Mouse (Mus musculus) adrenal gland, adult 8-10 months (tissue): ENCODE results near the gene Pbx3. TPM values are rescaled to one million over a fixed set of nuclear protein-coding genes. Genes with fewer than 3 reads are reported as not detected.
A peak's percentile ranks its signal among the peaks of the same experiment; 100 is the strongest.

Experiments used
- DNase-seq: peaks from one replicate; pipeline ENCODE4 v3.0.0; 2022
- total RNA-seq, 4 experiments: library from RNA; stranded (reverse); gene quantifications; 2 replicates each; pipeline ENCODE4 v1.2.4; 2022

The Pbx3 gene
- total RNA-seq = 100 to 1,000 TPM in 2 of 4 experiments, 10 to 100 TPM in 2; 94.7 to 160 (median 117) TPM

DNA sequence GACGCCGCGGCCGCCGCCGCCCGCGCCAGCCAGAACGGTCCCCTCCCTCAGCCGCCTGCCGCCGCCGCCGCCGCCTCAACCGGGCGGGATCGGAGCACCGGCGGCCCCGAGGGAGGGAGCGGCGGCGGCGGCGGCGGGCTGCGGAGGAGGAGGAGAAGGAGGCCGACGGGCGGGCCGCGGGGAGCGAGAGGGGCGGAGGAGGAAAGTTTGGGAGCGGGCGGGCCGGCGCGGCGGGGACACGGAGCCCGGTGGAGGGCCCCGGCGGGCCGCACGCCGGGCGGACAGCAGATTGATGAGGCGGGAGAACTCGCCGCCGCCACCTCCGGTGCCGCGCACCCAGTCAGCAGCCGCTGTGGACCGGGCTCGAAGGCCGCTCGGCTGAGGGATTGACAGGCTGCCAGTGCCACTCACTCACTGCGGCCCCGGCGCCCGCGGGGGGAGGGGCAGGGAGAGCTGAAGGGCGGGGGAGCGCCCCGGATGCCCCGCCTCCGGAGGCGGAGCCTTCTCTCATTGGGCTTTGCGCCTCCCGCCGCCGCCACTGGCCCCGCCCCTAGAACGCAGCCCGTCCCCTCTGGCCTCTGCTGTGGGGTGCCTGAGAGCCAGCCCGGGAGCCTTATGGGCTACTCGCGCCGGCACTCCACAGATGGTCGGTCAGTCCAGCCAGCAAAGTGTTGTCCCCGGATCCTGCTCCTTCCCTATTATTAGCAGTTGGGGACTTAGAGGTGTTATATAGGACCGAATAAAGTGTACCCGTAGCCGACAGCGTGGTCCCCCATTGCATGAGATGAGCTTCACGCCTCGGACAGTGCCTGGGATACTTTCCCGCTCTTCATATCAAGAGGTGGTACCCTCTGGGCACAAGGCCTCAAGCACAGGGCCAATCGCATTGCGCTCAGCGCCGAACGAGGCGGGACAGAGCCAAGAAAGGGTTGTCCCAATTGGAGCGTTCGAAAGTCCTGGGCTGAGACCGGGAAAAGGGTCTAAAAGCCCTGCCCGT lies at the start of gene Pbx3:
TSS of gene Pbx3 (minus strand) at position 838 of the 997 bp plus-strand sequence.
- DNase-seq = peak; percentile 96

DNA sequence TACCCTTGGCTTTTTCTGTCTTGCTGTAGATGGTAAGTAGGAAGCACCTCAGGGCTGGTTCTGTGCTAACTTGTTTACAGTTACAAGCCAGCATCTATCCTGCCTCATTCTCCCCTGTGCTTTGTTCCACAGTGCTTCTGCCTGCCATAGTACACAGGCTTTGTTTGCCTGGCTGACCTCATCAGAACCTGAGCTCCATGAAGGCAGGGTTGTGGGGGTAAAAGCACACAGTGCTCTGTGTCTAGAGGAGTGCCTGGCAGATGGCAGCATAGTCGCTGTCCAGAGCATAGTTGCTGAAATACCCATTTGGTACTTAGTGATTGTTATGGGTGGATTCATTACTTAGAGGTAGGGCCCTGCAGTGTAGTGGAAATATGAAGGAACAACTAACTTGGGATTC lies 47.3 kb upstream of the Pbx3 start:
- DNase-seq = no peak

DNA sequence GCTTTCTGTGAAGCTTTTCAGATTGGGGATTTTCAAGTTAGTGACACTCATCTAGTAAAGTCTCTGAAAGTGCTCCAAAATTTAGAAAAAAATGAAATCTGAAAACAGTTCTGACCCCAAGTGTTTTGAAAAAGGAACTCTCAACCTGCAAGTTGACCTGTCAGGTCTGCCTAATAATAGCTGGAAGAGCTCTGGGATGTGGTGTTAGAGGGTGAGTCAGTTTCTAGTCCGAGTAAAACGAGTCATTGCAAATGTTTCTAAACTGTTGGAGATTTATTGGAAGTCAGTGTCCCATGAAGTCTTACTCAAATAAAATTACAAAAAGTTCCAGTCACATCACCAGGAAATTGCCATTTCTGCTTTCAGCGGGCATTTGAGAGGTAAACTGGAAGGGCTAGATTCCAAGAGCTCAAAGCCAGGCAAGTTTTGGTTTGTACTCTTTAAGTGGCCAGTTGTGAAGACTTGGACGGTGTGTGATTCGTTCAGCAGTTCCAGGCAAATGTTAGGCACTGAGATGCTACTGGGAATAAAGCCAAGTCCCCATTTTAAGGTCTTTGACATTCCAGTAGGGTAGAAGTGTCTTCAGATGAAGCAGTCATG lies 36.9 kb upstream of the Pbx3 start:
- DNase-seq = no peak

DNA sequence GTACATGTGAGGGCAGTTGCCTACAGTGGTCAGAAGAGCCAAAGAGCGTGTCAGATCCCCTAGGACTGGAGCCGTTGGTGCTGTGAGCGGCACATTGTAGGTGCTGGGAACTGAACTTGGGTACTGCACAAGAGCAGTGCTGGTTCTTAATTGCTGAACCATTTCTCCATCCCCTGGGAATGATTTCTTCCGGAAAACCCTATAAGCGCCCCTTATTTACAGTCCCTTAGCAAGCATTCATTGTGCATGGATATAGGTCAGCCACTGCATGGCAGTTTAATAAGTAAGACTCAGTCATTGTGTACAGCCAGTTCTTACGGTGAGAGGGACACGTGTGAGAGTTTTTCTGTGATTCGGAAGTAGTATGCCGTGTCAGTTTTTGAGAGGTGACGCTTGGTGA lies 35.4 kb upstream of the Pbx3 start:
- DNase-seq = no peak

DNA sequence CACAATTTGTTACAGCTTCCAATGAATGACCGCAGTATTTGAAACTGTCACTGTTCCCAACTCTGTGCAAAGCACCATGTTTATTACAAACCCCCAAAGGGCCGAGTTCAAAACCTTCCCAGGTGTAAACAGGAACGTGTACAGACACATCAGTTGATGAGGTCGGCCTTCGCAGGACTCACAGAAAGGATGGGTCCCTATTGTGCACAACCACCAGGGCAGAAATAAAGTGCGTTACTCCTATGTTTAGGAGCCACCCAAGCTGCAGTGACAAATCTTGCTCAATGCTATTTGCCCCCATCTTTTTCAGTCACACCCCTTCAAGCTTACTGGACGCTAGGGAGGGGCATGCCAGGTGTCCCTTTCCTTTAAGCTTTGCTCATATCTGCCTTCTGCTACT lies 34.7 kb upstream of the Pbx3 start:
- no peak for DNase-seq

DNA sequence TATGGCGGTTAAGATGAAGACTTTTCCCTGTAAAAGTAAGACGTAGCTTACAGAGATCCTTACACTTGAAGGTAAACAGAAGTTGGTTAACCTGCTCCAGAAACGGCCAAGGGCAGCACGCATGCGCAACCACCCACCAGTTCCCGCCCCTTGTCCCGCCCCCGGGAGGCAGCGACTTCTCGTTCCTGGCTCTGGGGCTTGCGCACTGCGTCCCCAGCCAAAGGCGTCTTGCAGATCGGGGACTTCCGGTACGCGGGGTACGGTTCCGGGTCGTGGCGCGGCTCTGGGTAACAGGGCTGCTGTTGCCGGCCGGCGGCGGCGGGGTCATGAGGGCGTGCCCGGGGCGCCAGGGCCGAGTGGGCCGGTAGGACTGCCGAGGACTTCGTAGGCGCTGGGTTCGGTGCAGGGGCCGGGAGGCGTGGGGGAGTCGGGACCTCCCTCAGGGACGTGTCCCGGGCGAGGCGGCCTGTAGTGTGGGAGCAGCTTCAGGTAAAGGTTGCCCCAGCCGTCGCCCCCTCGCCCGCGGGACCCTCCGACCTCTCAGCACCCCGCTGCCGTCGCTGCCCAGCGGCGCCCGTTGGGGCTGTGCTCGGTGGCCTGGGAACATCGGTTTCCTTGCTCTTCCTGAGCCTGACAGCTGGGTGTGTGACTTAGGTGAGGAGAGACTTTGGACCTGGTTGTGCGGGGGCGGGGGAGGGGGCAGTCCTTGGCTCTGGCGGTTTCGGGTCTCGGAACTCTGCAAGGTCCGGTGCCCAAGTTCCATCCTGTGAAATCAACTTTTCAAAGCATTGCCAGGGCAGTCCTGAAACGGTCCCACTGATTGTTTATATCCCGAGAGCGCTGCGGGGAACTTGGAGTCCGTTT lies 33.9 kb upstream of the Pbx3 start, which contains the start of gene Mapkap1:
TSS of gene Mapkap1 (plus strand) at position 171 of the 864 bp plus-strand sequence.
- DNase-seq = peak; percentile 97

DNA sequence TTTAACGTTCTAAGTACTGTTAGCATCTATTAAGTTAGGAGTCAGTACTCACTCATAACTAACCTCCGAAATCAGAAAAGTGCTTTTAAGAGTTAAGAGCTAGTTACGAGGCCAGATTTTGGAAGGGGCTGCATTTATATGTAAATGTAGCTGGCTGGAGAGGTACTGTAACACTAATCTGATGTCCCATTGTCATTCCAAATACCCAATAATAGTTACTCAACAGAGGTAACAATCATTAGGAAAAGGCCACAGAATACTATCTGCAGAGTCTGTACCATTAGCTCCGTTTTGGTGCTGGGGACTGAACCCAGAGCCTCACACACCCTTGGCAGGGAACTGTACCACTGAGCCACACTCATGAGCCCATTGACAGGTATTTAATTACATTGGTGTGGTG lies 26.6 kb upstream of the Pbx3 start:
- DNase-seq = no peak

DNA sequence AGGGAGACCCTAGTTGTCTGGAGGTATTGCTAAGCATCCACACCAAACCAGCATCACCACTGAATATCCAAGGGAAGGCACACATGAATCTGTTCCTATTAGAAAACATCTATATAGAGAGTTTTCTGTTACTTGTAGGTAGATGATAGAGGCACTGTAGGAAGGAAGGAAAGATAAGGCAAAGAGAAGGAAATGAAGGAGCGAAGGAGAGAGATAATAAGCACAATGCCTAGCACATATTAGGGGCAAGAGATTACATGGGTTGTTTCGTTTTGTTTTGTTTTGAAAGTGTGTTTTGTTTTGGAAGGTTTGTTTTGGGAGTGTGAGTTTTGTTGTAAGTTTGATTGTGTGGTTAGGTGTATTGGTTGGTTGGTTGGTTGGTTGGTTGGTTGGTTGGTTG lies 6.0 kb upstream of the Pbx3 start:
- no peak for DNase-seq

DNA sequence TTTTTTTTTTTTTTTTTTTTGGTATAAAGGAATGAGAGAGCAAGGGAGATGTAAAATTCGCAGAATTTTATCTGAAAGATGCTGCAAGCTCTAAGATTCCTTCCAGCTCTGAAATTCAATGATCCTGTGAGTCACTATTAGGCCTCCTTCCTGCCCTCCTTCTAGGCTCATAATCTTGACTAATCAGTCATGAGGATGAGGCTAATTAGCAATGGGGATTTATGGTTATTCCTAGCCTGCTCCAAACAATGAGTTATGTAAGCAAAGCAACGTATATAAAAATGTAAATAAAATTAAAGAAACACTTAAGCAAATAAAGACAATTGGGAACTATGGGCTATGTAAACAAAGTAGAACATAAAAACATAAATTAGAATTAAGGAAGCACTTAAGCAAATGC lies 1.4 kb upstream of the Pbx3 start:
- DNase-seq = no peak

DNA sequence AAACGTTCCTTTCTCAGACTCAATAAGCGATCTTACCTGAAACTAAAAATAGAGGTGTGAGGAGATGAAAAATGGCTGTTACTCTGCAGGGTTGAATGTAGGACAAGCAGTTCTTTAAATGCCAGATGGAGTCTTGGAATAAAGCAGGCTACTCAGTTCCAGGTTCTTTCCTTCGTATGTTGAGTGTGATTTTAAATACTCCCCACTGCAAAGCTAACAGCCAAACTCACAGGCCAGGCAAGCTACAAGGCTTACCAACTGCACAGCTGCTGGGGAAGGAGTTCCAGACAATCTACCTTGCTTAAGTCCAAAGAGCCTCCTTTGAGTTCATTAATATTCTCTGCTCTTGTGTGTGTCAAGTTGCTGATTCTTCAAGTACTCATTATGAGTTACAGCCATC lies 944 bp upstream of the Pbx3 start:
- no peak for DNase-seq

DNA sequence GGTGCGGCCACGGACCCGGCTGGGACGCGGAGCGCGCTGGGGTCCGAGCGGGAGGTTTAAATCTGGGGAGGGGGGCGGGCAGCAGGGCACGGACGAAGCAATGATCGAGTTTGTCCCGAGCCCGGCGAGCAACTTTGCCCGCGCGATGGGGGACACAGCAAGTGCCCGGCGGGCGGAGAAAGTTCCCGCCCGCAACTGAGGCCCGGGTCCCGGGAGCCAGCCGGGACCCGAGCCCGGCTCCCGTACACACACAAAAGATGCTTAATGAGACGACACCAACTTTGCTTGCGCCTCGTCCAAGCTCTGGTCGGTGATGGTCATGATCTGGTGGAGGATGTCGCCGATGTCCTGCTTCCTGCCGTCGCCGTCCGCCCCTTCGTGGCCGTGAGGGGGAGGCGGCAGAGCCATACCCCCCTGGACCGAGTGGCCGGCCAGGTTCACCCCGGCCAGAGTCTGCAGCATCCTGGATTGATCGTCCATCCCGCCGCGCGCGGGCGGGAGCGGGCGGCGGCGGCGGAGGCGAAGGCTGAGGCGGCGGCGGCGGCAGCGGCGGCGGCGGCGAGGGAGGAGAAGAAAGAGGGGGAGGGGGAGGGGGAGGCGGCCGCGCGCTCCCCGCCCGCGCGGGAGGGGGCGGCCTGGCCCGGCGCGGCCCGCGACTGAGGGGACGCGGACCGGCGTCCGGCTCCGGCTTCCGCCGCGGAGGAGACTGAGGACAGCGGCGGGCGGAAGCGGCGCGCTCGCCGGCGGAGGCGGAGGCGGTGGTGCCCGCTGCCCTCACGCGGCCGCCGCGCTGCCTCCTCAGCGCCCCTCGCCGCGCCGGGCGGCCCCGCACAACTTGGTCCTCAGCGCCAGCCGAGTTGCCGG lies 1.3 kb downstream of the Pbx3 start:
- DNase-seq = peak; percentile 44

DNA sequence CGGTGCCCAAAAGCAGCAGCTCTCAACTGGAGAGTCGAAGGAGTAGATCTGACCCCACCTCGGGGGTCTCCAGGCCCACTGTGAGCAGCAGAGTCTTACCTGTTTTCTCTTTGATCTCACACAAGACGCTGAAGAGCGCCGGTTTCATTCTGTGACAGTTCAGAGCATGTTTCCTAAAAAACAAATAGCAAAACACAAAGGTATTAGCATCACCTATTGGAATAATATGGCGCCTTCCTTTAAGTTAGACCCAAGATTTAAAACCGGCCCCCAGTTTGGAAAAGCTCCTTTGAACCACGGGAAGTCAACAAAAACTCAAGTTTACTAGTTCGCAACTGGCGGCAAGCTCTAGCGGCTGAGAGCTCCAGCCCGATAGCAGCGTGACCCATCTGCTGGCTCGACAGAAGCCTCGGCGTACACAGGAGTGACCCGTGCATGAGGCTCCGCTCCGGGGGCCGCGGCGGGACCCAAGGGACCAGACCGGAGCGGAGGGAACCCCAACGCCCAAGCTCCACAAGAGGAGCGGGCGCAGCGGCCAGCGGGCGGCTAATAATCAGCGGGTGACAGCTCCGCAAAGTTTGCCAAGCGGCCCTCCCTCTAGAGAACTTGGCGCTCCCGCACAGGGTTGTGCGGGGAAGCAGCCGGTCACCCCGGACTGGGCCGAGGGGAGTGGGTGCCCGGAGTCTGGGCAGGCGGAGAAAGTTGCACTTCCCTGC lies 2.1 kb downstream of the Pbx3 start:
- DNase-seq = peak; percentile 25

DNA sequence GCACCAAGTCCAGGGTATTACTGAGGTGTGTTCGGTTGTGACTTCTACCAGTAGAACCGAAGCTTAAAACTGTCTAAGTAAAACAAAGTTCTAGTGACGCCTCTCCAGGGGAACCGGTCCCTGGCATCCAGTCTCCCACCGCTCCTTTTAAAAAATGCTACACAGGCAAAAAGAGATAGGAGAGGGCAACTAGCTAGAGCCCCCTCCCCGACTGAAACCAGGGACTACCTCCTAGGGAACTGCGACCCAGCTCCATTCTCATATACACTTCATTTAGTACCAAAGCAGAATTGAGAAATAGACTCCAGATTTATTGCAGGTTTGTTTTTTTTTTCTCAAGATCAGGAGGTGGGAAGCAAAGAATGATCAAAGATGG lies 2.6 kb downstream of the Pbx3 start:
- peak; percentile 16 for DNase-seq

DNA sequence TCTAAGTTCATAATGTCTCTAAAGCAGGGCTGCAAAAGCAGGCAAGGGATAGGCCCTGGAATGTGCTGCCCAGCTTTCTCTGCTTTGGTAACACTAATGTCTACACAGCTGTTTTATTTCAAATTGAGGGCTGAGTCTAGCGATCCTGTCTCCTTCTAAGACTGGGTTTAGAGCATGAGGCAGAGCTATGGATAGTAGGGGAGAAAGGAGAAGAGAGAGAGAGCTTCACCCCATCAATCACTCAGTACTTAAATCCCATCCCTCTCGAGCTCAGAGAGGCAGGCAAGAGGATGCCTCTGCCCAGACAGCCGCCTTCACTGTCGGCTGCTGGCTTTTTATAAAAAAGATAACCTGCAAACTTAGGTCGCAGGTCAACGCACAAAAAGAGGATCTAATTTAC lies 4.5 kb downstream of the Pbx3 start:
- DNase-seq = no peak

DNA sequence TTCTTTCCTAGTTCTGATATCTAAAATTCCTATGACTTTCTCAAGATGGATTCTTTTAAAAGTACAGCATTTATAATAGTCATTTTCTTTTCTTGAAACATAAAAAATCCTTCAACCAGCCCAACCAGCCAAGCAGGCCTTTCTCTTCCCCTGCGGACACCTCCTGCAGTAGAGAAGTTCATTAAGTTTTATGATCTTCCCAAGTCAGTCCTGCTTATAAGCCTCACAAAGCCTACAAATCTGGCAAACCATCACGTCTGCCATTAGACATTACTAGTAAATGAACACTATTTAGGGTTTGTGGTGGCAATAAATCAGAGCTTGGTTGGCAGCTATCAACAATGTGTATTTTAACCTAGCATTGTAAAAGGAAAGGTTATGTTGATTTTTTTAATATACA lies 5.9 kb downstream of the Pbx3 start:
- no peak for DNase-seq

DNA sequence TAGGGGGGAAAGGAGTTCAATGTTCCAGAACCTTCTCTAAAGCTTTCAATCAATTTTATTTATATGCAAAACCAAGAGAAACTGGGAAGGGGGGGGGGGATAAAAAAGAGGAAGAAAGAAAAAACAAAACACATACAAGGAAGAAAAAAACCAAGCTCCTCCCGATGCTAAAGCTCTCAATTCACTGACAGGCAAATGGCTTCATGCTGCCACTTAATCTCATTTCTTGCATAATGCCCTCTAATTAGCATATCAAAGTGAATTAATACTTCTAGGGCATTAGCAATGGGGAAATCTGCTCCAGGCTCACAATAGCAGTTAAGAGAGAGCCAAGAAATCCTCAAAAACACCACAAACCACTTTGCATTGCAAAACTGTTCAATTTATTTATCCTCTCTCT lies 9.3 kb downstream of the Pbx3 start:
- DNase-seq = no peak

DNA sequence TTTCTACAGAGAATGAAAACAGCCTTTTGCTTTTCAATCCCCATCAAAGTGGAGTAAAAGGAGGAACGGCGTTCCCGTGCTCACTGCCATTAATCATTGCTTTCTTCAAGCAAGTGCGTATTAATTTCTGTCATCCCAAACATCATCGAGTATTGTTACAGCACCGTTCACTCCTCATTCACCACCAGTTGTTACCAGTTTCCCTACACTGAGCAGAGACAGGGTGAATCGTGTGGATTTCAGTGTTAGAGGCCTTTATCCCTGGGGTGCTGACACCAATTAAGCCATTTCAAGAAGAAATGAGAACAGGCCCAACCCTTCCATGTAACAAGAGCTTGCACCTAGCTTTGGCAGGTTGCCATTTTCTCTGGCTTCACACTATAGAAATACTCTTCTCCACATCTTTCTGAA lies 17.1 kb downstream of the Pbx3 start:
- DNase-seq = no peak

DNA sequence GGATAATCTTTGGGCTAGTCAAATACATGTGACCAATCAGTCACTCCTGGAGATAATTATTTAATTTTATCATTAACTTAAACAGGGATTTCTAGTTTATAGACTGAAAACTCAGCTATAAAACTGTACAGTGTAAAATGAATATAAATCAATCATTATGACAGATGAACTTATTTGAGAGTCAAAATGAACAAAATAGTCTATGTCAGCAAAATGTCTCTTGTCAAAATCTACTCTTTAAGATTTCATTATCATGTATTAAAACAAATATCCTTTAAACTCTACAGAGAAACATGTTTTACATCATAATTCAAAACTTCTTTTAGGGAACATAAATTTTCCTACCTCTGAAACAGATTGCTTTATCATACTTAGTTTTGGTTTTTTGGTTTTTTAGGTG lies 20.9 kb downstream of the Pbx3 start:
- no peak for DNase-seq

DNA sequence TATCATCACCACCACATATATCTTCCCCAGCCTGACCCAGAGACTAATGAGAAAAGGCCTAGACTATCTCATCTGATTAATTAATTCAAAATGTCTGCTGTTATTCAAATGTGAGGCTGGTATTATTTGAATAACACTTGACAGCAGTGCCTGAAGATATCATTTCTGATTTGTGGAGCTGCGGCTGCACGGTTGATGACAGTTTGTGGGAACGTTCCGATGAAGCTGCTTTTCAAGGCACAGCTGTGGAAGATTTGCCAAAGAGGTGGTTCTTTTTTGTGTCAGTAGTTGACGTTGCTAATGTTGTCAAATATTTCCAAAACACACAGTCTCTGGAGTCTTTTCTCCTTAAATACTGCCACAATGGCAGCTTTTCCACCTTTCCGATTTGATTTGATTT lies 25.8 kb downstream of the Pbx3 start:
- no peak for DNase-seq

DNA sequence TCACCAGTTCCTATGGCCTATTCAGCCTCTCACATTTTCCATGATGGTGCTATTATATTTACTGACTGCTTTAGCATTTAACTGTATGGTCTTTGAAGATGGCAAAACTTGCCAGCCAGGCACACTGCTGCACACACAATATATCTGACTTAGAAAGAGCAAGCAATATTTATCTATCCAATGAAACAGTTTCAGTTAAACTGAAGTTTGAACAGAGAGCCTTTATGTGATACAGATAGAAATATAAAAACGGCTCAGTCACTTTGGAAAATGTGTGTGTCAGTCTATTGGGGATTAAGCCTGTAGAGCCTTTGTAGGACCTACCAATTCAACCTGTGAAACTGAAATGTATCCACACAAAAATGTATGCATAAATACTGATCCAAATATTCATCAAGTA lies 74.3 kb downstream of the Pbx3 start:
- no peak for DNase-seq

DNA sequence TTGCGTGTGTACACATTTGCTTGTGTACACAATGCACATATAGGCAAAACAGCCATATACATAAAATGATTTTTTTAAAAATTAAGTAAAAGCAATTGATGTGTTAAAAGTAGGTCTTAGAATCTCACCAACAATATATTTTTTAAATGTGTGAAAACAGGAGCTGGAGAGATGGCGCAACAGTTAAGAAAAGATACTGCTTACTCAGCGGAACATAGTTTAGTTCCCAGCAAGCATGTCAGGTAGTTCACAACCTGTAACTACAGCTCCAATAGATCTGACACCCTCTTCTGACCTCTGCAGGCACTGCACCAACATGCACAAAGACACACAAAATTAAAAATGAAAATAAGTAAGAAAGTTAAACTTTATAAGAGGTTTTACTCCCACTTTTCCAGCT lies 74.7 kb downstream of the Pbx3 start:
- DNase-seq = no peak
